Mouse (Mus musculus) embryonic facial prominence, embryonic 12.5 days (tissue): ENCODE results near the gene Pla2g6. TPM values are rescaled to one million over a fixed set of nuclear protein-coding genes. Genes with fewer than 3 reads are reported as not detected.

Experiments
- ATAC-seq: fragments of 200-750 bp; cut with Nextera tagmentation; 2 replicates; pipeline ENCODE4 v1.8.0; 2017; ENCODE audit not compliant: insufficient number of reproducible peaks, insufficient read depth, low FRiP score, low TSS enrichment
- H3K27ac ChIP-seq: fragments of 300-500 bp; sonication (generic); 2 replicates; pipeline ENCODE4 v1.5.1; 2016; ENCODE audit warnings: mild to moderate bottlenecking
- H3K27me3 ChIP-seq: fragments of 300-500 bp; sonication (generic); 2 replicates; pipeline ENCODE4 v1.6.1; 2016; ENCODE audit warnings: mild to moderate bottlenecking, moderate library complexity
- H3K36me3 ChIP-seq: fragments of 300-500 bp; sonication (generic); 2 replicates; pipeline ENCODE4 v1.6.1; 2016; ENCODE audit warnings: mild to moderate bottlenecking
- H3K4me1 ChIP-seq: fragments of 300-500 bp; sonication (generic); 2 replicates; pipeline ENCODE4 v1.6.1; 2016
- H3K4me2 ChIP-seq: fragments of 300-500 bp; sonication (generic); replicated peaks from 2 replicates; pipeline ENCODE4 v1.6.1; 2016; ENCODE audit warnings: mild to moderate bottlenecking, moderate library complexity
- H3K4me3 ChIP-seq: fragments of 300-500 bp; sonication (generic); 2 replicates; pipeline ENCODE4 v1.5.1; 2016; ENCODE audit warnings: mild to moderate bottlenecking
- H3K9ac ChIP-seq: fragments of 300-500 bp; sonication (generic); 2 replicates; pipeline ENCODE4 v1.6.1; 2016; ENCODE audit warnings: mild to moderate bottlenecking, moderate library complexity
- H3K9me3 ChIP-seq: fragments of 300-500 bp; sonication (generic); 2 replicates; pipeline ENCODE4 v1.6.1; 2016; ENCODE audit warnings: mild to moderate bottlenecking, moderate library complexity
- WGBS: fragments of 180-500 bp; shearing (Covaris S2); methylation state at CpG from one replicate; pipeline ENCODE4 v1.1.7; 2016; 5-methylcytosine and 5-hydroxymethylcytosine counted together
- polyA plus RNA-seq: library from polyadenylated mRNA; unstranded; fragments of >200 nt; fragmentation: Nextera tagmentation; extraction: Ambion mirVana; gene quantifications from 2 replicates; pipeline ENCODE4 v1.2.1, GENCODE M21; 2016

Gene Pla2g6
- polyA plus RNA-seq, 1 experiment from 2014 or later: 15.4 TPM

DNA sequence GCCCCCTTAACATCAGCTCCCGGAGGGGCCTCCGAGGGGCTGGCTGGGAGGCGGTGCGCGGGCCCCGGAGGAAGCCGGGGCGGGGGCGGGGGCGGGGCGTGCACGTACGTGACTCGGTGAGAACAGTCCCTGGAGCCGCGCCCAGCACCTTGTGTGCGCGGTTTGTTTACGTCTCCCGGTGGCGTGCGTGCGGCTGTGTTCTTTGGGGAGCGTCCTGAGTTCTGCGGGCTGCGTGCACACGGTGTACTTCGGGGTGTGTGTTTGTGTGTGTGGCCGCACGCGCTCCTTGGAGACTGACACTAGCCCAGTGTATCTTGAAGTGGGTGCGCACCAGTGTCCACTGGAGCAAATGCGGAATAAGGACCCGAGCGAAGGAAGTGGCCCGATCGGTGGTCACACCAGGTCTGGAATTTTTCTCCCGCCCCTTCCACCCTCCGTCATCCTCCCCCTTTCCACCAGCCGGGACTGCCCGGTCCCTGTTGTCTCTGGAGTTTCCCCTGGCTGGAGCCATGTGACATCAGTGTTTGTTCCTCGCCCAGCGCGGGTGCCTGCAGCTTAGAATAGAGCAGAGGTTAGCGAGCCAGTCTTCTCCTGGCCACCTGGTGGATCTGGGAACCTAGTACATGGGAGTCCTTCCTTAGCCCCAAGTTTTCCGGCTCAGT, 19.8 kb upstream of the Pla2g6 start:
- 1% methylated on average over 44 of the region's 46 CpGs for WGBS
- peak overlapping the region; percentile 68 for H3K4me3 ChIP-seq
- H3K4me1 ChIP-seq: peaks cover 14% of the 10 kb centered on the region
- no peaks in the 10 kb centered on the region for H3K36me3 ChIP-seq
- ATAC-seq: peak; percentile 32; the same call in 1 of the 2 replicates
- peaks cover 8% of the 10 kb centered on the region for H3K27me3 ChIP-seq
- no peaks in the 10 kb centered on the region for H3K9me3 ChIP-seq
- H3K4me2 ChIP-seq: peak overlapping the region; percentile 94
- peak overlapping the region; percentile 88 for H3K27ac ChIP-seq
- peak overlapping the region; percentile 63 for H3K9ac ChIP-seq

GRCm38 (mm10) chr15:79347165-79347844, 19.1 kb upstream of the Pla2g6 start:
- Histone ChIP-seq H3K36me3 (no peaks in the 10 kb centered on the region), H3K27me3 (peaks cover 8% of the 10 kb centered on the region), H3K9me3 (no peaks in the 10 kb centered on the region), H3K4me1 (peaks cover 14% of the 10 kb centered on the region), H3K9ac (peak overlapping the region; percentile 63), H3K4me2 (peak overlapping the region; percentile 94), H3K4me3 (peak overlapping the region; percentile 68), H3K27ac (peak overlapping the region; percentile 88)
- peak; percentile 92 for ATAC-seq
- under 1% methylated on average over 56 of the region's 61 CpGs for WGBS

- WGBS: 50% methylated on average over 8 of the region's 8 CpGs
- Histone ChIP-seq H3K9ac (peak within 1 kb of the TSS; percentile 63; the same call in 1 of the 2 replicates), H3K36me3 (no peaks in the 10 kb centered on the region), H3K27me3 (peaks cover 8% of the 10 kb centered on the region), H3K27ac (peak within 1 kb of the TSS; percentile 88), H3K4me2 (peak within 1 kb of the TSS; percentile 94), H3K4me3 (peak within 1 kb of the TSS; percentile 68), H3K9me3 (no peaks in the 10 kb centered on the region), H3K4me1 (peaks cover 9% of the 10 kb centered on the region)
- no peak for ATAC-seq
Measured at GRCm38 (mm10) chr15:79346051-79346793, 18.0 kb upstream of the Pla2g6 start, which contains the start of gene Maff. Gene Maff (plus strand): TSS chr15:79346621.

- H3K9ac ChIP-seq: no peak overlapping the region
- H3K4me1 ChIP-seq: peaks cover 9% of the 10 kb centered on the region; the same call in 1 of the 2 replicates
- no peaks in the 10 kb centered on the region for H3K9me3 ChIP-seq
- peaks cover 8% of the 10 kb centered on the region for H3K27me3 ChIP-seq
- H3K4me3 ChIP-seq: no peak overlapping the region
- ATAC-seq: no peak
- WGBS: 83% methylated on average over 4 of the region's 4 CpGs
- H3K27ac ChIP-seq: no peak overlapping the region
- no peak overlapping the region for H3K4me2 ChIP-seq
- H3K36me3 ChIP-seq: no peaks in the 10 kb centered on the region
Measured at GRCm38 (mm10) chr15:79344627-79345026, 16.4 kb upstream of the Pla2g6 start.

DNA sequence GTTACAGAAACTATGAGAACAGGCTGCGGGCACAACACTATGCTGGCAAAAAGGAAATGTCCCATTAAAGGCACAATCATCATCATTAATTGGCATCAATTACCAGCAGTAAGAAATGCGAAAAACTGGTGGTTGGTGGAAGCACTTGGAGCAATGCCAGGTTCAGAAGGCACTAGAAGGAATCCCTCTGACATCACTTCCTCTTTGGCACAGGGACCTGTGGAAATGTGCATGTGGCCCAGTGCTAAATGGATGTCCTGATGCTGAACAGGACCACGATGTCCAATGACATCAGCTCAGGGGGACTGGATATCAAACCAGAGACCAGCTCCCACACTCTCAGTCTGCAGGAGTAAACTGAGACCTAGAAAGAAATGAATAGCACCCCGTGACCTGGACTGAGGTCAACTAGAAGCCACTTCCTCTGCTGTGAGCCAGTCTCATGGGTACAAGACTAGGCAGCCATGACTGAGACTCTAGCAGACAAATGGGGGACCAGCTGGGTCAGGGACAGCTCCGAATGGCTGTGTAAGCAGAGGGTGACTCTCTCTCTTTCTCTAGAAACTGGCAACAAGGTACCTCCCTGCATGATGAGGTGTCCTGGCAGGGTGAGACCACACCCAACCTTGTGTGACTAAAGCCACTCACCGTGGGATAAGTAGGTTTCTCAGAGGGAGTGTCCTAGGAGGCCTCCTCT, 14.6 kb upstream of the Pla2g6 start:
- H3K36me3 ChIP-seq: no peaks in the 10 kb centered on the region
- H3K4me1 ChIP-seq: no peaks in the 10 kb centered on the region
- no peak for ATAC-seq
- no peaks in the 10 kb centered on the region for H3K9me3 ChIP-seq
- no peaks in the 10 kb centered on the region for H3K27me3 ChIP-seq
- no peak overlapping the region for H3K9ac ChIP-seq
- no peak overlapping the region for H3K27ac ChIP-seq
- no peak overlapping the region for H3K4me3 ChIP-seq
- 66% methylated on average over 6 of the region's 6 CpGs for WGBS
- H3K4me2 ChIP-seq: no peak overlapping the region

DNA sequence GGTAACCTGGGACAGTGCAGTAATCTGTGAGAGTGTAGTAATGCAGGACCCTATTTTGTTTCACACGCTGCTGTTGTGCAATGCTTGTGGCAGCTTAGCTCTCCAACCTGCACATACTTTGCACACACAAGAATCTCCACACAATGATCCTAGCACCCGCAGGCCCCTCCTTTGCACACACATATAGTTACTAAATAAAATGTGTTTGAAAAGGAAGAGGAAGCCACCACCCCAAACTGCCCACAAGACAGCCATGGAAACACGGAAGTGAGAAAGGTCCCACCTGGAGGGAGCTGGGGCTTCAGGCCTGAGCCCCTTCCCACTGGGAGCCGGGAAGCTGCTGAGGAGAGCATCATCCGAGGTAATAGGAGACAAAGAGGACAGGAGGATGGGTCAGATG, 10.8 kb upstream of the Pla2g6 start:
- no peak for ATAC-seq
- no peak overlapping the region for H3K9ac ChIP-seq
- H3K4me2 ChIP-seq: no peak overlapping the region
- H3K36me3 ChIP-seq: no peaks in the 10 kb centered on the region
- no peak overlapping the region for H3K4me3 ChIP-seq
- H3K4me1 ChIP-seq: no peaks in the 10 kb centered on the region; the same call in 1 of the 2 replicates
- no peaks in the 10 kb centered on the region for H3K9me3 ChIP-seq
- H3K27me3 ChIP-seq: no peaks in the 10 kb centered on the region
- no peak overlapping the region for H3K27ac ChIP-seq
- WGBS: 77% methylated on average over 5 of the region's 5 CpGs

GRCm38 (mm10) chr15:79335061-79335655, 7.0 kb upstream of the Pla2g6 start:
- ATAC-seq: peak; percentile 50; the same call in 1 of the 2 replicates

DNA sequence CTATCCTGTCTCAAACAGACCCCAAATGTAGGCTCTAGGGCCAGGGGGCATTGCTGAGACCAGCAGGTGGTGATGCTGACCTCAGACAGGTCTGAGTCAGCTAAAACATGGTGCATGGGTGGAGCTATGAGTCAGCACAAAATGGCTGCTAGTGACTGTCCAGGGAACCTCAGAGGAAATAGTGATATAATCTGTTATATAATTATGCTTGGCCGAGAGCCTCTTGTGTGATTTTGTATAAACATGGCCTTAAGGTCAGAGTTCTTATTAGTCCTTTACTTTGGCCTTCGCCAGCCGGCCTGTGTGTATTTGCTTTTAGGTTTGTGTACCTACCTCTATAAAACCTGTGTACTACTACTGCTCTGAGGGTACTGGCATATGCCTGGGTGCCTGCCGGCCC, 5.2 kb upstream of the Pla2g6 start:
- Histone ChIP-seq H3K4me1 (no peaks in the 10 kb centered on the region; the same call in 1 of the 2 replicates), H3K27ac (no peak overlapping the region), H3K4me3 (no peak overlapping the region), H3K9ac (no peak overlapping the region), H3K36me3 (no peaks in the 10 kb centered on the region), H3K4me2 (no peak overlapping the region), H3K9me3 (no peaks in the 10 kb centered on the region), H3K27me3 (no peaks in the 10 kb centered on the region)
- WGBS: 64% methylated on average over 4 of the region's 4 CpGs
- no peak for ATAC-seq

More at GRCm38 (mm10) chr15:79335061-79335655, 7.0 kb upstream of the Pla2g6 start:
- Histone ChIP-seq H3K4me1 (no peaks in the 10 kb centered on the region; the same call in 1 of the 2 replicates), H3K9ac (no peak overlapping the region), H3K27me3 (no peaks in the 10 kb centered on the region), H3K27ac (no peak overlapping the region), H3K4me2 (no peak overlapping the region), H3K36me3 (no peaks in the 10 kb centered on the region), H3K9me3 (no peaks in the 10 kb centered on the region), H3K4me3 (no peak overlapping the region)
- 47% methylated on average over 7 of the region's 7 CpGs for WGBS

- H3K27me3 ChIP-seq: no peaks in the 10 kb centered on the region
- H3K36me3 ChIP-seq: no peaks in the 10 kb centered on the region
- 58% methylated on average over 4 of the region's 4 CpGs for WGBS
- no peaks in the 10 kb centered on the region for H3K9me3 ChIP-seq
- no peak overlapping the region for H3K4me3 ChIP-seq
- no peak overlapping the region for H3K27ac ChIP-seq
- H3K9ac ChIP-seq: no peak overlapping the region
- no peak for ATAC-seq
- H3K4me2 ChIP-seq: no peak overlapping the region
- peaks cover 18% of the 10 kb centered on the region; the same call in 1 of the 2 replicates for H3K4me1 ChIP-seq
Measured at GRCm38 (mm10) chr15:79330521-79330920, 2.3 kb upstream of the Pla2g6 start.

DNA sequence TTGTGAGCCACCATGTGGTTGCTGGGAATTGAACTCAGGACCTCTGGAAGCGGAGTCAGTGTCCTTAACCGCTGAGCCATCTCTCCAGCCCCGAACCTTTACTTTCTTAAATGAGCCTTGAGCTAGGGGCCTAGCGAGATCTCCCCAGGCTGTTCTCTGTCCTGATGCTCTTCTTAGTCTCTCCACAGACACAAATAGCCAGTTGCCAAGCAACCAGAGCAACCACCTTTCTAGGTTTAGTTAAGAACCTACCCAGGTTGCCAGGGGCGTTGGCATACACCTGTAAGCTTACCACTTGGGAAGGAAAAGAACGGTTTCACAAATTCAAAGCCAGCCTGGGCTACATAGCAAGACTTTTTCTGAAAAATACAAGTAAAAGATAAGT, 1.8 kb upstream of the Pla2g6 start:
- Histone ChIP-seq H3K4me2 (no peak overlapping the region), H3K4me3 (no peak overlapping the region), H3K9me3 (no peaks in the 10 kb centered on the region), H3K4me1 (peaks cover 22% of the 10 kb centered on the region), H3K27ac (no peak overlapping the region), H3K9ac (no peak overlapping the region), H3K36me3 (no peaks in the 10 kb centered on the region), H3K27me3 (no peaks in the 10 kb centered on the region)
- no peak for ATAC-seq
- WGBS: 84% methylated on average over 6 of the region's 6 CpGs
